Mouse (Mus musculus) hindbrain, embryonic 10.5 days (tissue): ENCODE measurements at regions not wholly inside any gene's neighbourhood (a gene's known extent, or its start where the extent isn't known, plus 50 kb on each side); places are given as distances from the start of the nearest gene placed in this dataset.

Source experiments
- DNase-seq: peaks from one replicate; pipeline ENCODE4 v3.0.0-alpha.2; 2017; ENCODE audit warnings: low spot score
- H3K27ac ChIP-seq: fragments of 300-500 bp; sonication (generic); 2 replicates; pipeline ENCODE4 v1.5.1; 2016; ENCODE audit warnings: mild to moderate bottlenecking, moderate library complexity
- H3K27me3 ChIP-seq: fragments of 300-500 bp; sonication (generic); 2 replicates; pipeline ENCODE4 v1.6.1; 2016; ENCODE audit warnings: mild to moderate bottlenecking; ENCODE audit not compliant: poor library complexity, insufficient read depth, severe bottlenecking
- H3K36me3 ChIP-seq: fragments of 300-500 bp; sonication (generic); 2 replicates; pipeline ENCODE4 v1.6.1; 2016; ENCODE audit warnings: mild to moderate bottlenecking, moderate library complexity
- H3K4me1 ChIP-seq: fragments of 300-500 bp; sonication (generic); replicated peaks from 2 replicates; pipeline ENCODE4 v1.6.1; 2016; ENCODE audit warnings: mild to moderate bottlenecking
- H3K4me3 ChIP-seq: fragments of 300-500 bp; sonication (generic); 2 replicates; pipeline ENCODE4 v1.5.1; 2016; ENCODE audit warnings: mild to moderate bottlenecking, moderate library complexity
- H3K9me3 ChIP-seq: fragments of 300-500 bp; sonication (generic); 2 replicates; pipeline ENCODE4 v1.6.1; 2016; ENCODE audit warnings: mild to moderate bottlenecking, moderate library complexity
- WGBS: fragments of 180-500 bp; shearing (Covaris S2); methylation state at CpG from one replicate; pipeline ENCODE4 v1.1.7; 2016; 5-methylcytosine and 5-hydroxymethylcytosine counted together

DNA sequence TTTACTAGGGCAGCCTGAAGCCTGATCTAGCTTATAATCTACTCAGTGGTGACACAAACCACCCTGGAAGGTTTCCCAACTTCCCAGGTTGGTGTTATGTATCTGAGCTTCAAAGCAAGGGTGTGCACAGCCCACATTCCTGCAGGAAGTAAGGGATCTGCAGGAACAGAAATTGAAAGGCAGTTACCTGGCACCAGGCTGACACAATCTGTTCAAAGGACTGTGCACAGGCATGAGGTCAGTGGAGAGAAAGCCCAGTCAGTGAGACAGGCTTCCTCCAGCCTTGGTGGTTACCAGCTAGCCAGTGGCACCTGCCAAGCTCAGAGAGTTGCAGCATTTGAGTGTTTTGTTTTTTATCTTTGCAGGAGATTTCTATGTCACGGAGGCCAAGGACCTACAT, 203.6 kb downstream of the 1700129C05Rik start:
- Histone ChIP-seq H3K4me1 (peaks cover 38% of the 10 kb centered on the region), H3K4me3 (no peak overlapping the region), H3K27ac (no peak overlapping the region), H3K9me3 (no peaks in the 10 kb centered on the region), H3K27me3 (no peaks in the 10 kb centered on the region), H3K36me3 (no peaks in the 10 kb centered on the region)
- 76% methylated on average over 1 of the region's 1 CpGs for WGBS
- no peak for DNase-seq

DNA sequence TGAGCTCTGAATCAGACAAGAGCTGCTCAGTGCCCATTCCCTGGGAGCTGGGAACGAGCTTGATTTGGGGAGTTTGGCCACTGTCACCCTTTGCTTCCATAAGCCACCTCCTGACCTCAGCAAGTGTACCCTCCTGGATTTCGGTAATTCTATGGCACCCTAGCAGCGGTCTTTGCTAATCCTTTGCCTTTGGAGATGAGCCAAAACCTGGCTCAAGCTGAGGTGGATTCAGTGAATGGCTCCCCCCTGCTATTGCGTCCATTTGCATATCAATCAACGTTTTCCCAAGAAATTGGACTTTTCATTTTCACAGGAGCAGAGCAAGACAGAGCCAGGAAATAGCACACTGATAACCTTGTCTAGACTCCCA, 204.1 kb downstream of the 1700129C05Rik start:
- H3K9me3 ChIP-seq = no peaks in the 10 kb centered on the region
- peaks cover 38% of the 10 kb centered on the region for H3K4me1 ChIP-seq
- 46% methylated on average over 5 of the region's 5 CpGs for WGBS
- H3K4me3 ChIP-seq = no peak overlapping the region
- no peaks in the 10 kb centered on the region for H3K36me3 ChIP-seq
- H3K27me3 ChIP-seq = no peaks in the 10 kb centered on the region
- peak overlapping the region; percentile 76; the same call in 1 of the 2 replicates for H3K27ac ChIP-seq
- DNase-seq = no peak

GRCm38 (mm10) chr14:58937791-58938600, 204.7 kb downstream of the 1700129C05Rik start:
- H3K36me3 ChIP-seq = no peaks in the 10 kb centered on the region
- no peaks in the 10 kb centered on the region for H3K9me3 ChIP-seq
- peak overlapping the region; percentile 34 for H3K4me3 ChIP-seq
- WGBS = 42% methylated on average over 12 of the region's 12 CpGs
- no peaks in the 10 kb centered on the region for H3K27me3 ChIP-seq
- peak; percentile 42 for DNase-seq
- peaks cover 38% of the 10 kb centered on the region for H3K4me1 ChIP-seq
- peak overlapping the region; percentile 76 for H3K27ac ChIP-seq

- DNase-seq = peak; percentile 75
- peak overlapping the region; percentile 34 for H3K4me3 ChIP-seq
- H3K4me1 ChIP-seq = peaks cover 38% of the 10 kb centered on the region
- H3K27ac ChIP-seq = peak overlapping the region; percentile 76; the same call in 1 of the 2 replicates
- 24% methylated on average over 8 of the region's 8 CpGs for WGBS
- H3K9me3 ChIP-seq = no peaks in the 10 kb centered on the region
- no peaks in the 10 kb centered on the region for H3K36me3 ChIP-seq
- H3K27me3 ChIP-seq = no peaks in the 10 kb centered on the region
These were observed 205.4 kb downstream of the 1700129C05Rik start for GRCm38 (mm10) chr14:58937331-58937730.

GRCm38 (mm10) chr14:58936131-58936530, 206.6 kb downstream of the 1700129C05Rik start:
- Histone ChIP-seq H3K27me3 (no peaks in the 10 kb centered on the region), H3K27ac (no peak overlapping the region), H3K36me3 (no peaks in the 10 kb centered on the region), H3K4me1 (peaks cover 38% of the 10 kb centered on the region), H3K4me3 (no peak overlapping the region), H3K9me3 (no peaks in the 10 kb centered on the region)
- no peak for DNase-seq
- WGBS = 35% methylated on average over 2 of the region's 2 CpGs

GRCm38 (mm10) chr14:58917853-58918252, 224.8 kb downstream of the 1700129C05Rik start:
- no peak for DNase-seq
- Histone ChIP-seq H3K27me3 (no peaks in the 10 kb centered on the region), H3K4me3 (no peak overlapping the region), H3K27ac (no peak overlapping the region), H3K36me3 (no peaks in the 10 kb centered on the region), H3K4me1 (no peaks in the 10 kb centered on the region), H3K9me3 (no peaks in the 10 kb centered on the region)
- 88% methylated on average over 9 of the region's 9 CpGs for WGBS

DNA sequence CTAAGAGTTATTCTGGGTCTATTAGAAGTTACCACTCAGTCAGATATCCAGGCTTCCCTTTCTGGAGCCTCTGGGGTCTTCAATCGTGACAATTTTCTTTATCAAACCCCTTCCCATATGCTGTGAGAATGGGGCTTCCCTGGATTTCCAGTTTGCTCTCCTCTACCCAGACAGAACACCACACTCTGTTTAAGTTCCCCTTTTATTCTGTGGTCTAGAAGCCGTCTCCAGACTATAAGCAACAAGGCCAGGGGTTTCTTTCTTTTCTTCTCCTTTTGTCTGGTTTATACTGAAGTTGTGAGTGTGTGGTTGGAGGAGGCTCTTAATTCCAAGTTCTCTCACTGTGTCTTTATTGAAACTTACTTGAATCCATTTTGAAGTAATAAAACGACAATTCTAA, 225.5 kb downstream of the 1700129C05Rik start:
- 87% methylated on average over 3 of the region's 3 CpGs for whole genome bisulfite sequencing

DNA sequence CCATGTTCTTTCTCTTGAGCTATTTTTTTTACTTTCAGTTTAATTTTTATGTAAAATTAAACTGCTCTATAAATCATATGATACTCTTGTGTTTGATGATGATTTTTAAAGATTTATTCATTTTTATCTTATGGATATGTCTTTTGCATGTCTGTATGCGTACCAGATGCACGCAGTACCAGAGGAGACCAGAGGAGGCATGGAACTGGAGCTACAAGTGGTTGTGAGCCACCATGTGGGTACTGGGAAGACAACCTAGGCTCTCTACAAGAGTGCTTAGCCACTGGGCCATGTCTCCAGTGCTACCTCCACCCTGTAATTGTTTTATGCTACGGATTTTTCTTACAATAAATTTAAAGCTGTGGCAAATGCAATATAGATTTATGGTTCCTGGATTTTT, 227.8 kb downstream of the 1700129C05Rik start:
- no peak for DNase-seq
- Histone ChIP-seq H3K27ac (no peak overlapping the region), H3K4me1 (no peaks in the 10 kb centered on the region), H3K27me3 (no peaks in the 10 kb centered on the region), H3K36me3 (no peaks in the 10 kb centered on the region), H3K9me3 (0 out of 2 replicates have a peak, but pooled peaks cover 5% of the 10 kb centered on the region), H3K4me3 (no peak overlapping the region)
- 91% methylated on average over 3 of the region's 3 CpGs for WGBS

More for the DNA sequence above, 225.5 kb downstream of the 1700129C05Rik start:
- DNase-seq = no peak
- no peak overlapping the region for H3K27ac ChIP-seq
- H3K36me3 ChIP-seq = no peaks in the 10 kb centered on the region
- H3K9me3 ChIP-seq = no peaks in the 10 kb centered on the region
- H3K4me1 ChIP-seq = no peaks in the 10 kb centered on the region
- H3K4me3 ChIP-seq = no peak overlapping the region
- H3K27me3 ChIP-seq = no peaks in the 10 kb centered on the region

DNA sequence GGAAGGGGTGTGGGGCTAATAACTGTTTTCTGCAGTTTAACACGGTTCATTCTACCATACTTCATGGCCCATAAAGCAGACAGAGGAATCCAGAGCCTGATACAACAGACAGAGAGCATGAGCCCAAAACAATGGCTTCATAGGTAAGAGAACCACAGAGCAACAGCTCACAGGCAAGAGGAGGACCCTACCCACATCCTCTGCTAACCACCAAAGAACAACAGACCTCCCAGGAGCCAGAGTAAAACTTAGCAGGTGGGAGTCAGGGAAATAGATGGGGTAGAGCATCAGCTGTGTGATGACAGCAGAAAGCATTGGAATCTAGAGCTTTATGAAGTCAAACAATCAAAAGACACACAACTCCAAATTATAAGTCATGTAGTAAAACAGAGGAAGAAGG, 231.8 kb downstream of the 1700129C05Rik start:
- no peaks in the 10 kb centered on the region for H3K27me3 ChIP-seq
- H3K27ac ChIP-seq = no peak overlapping the region
- no peaks in the 10 kb centered on the region for H3K4me1 ChIP-seq
- H3K4me3 ChIP-seq = no peak overlapping the region
- 82% methylated on average over 1 of the region's 1 CpGs for WGBS
- H3K36me3 ChIP-seq = no peaks in the 10 kb centered on the region
- 0 out of 2 replicates have a peak, but pooled peaks cover 5% of the 10 kb centered on the region for H3K9me3 ChIP-seq
- no peak for DNase-seq

DNA sequence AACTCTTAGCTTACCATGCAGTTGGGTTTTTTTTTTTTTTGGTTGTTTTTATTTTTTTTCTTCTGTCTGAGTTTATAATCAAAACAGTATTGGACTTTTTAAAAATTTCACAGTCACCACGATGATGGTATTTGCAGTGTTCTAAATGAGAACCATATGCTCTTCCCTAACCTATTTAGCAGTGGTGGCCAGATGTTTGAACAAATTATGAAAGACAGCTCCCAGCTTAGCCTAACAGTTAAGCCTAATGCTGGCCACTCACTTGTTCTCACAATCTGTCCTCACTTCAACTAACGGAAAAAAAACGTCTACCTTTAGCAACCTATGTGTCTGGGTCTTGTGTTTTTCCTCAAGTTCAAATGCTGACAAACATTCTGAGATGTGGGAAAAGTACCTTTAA, 234.8 kb downstream of the 1700129C05Rik start:
- no peaks in the 10 kb centered on the region for H3K36me3 ChIP-seq
- H3K27ac ChIP-seq = no peak overlapping the region
- H3K9me3 ChIP-seq = 0 out of 2 replicates have a peak, but pooled peaks cover 5% of the 10 kb centered on the region
- no peak for DNase-seq
- H3K4me3 ChIP-seq = no peak overlapping the region
- no peaks in the 10 kb centered on the region for H3K27me3 ChIP-seq
- WGBS = 76% methylated on average over 3 of the region's 3 CpGs
- H3K4me1 ChIP-seq = peaks cover 6% of the 10 kb centered on the region; the same call in 1 of the 2 replicates

GRCm38 (mm10) chr14:58907359-58907758, 235.3 kb downstream of the 1700129C05Rik start:
- no peak for DNase-seq
- Histone ChIP-seq H3K4me3 (no peak overlapping the region), H3K4me1 (peaks cover 6% of the 10 kb centered on the region; the same call in 1 of the 2 replicates), H3K36me3 (no peaks in the 10 kb centered on the region), H3K27me3 (no peaks in the 10 kb centered on the region), H3K27ac (no peak overlapping the region), H3K9me3 (0 out of 2 replicates have a peak, but pooled peaks cover 5% of the 10 kb centered on the region)
- WGBS = 92% methylated on average over 3 of the region's 3 CpGs

GRCm38 (mm10) chr14:58906631-58907030, 236.1 kb downstream of the 1700129C05Rik start:
- Histone ChIP-seq H3K4me3 (no peak overlapping the region), H3K27me3 (no peaks in the 10 kb centered on the region), H3K9me3 (0 out of 2 replicates have a peak, but pooled peaks cover 5% of the 10 kb centered on the region), H3K27ac (no peak overlapping the region), H3K4me1 (peaks cover 6% of the 10 kb centered on the region; the same call in 1 of the 2 replicates), H3K36me3 (no peaks in the 10 kb centered on the region)
- no peak for DNase-seq
- 85% methylated on average over 4 of the region's 4 CpGs for WGBS

DNA sequence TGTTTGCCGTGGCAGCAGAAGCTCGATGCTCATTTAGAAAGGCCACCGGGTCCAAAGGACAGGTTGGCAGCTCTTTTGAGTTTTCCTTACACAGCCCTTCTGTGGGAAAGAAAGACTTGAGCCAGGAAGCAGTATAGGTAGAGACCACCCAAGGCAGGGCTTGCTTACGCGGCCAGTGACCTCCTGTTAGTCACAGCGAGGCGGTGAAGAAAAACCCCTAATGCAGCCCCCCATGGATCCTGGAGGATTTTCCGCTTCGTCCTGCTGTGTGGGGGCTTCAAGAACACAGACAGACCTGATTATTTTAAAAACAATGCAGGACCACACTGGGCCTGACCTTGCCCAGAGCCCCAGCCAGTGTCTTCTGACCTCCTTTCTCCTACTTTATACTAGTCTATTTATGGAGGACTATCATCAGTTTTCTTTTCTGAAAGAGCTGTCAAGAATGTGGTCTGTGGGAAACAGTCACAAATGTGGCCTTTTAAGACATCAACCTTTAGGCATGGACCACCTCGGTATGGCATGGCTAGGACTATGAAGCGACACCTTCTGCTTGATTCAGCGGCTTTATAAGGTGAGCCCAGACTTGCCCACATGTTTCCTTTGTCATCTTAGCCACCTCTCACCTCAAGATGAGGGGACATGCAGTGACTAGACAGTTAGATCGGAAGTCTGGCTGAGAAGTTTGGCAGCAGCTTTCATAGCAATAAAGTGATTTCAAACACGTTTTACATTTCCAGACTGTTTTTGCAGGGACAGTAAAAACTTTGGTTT, 274.3 kb downstream of the 1700129C05Rik start:
- Histone ChIP-seq H3K36me3 (no peaks in the 10 kb centered on the region), H3K9me3 (no peaks in the 10 kb centered on the region), H3K4me1 (peaks cover 23% of the 10 kb centered on the region), H3K27me3 (peaks cover 11% of the 10 kb centered on the region), H3K27ac (no peak overlapping the region), H3K4me3 (peak overlapping the region; percentile 23)
- DNase-seq = peak; percentile 51
- 25% methylated on average over 14 of the region's 14 CpGs for WGBS
